Mouse (Mus musculus) hindbrain, postnatal 0 days (tissue): ENCODE measurements around the gene Tas1r2. TPM values are rescaled to one million over a fixed set of nuclear protein-coding genes. Genes with fewer than 3 reads are reported as not detected.

Source experiments
- ATAC-seq: fragments of 200-750 bp; cut with Nextera tagmentation; 2 replicates; pipeline ENCODE4 v1.8.0; 2017; ENCODE audit warnings: mild to moderate bottlenecking, moderate TSS enrichment, moderate library complexity
- DNase-seq: peaks from one replicate; pipeline ENCODE4 v3.0.0-alpha.2; 2015; ENCODE audit warnings: low spot score
- H3K27ac ChIP-seq: fragments of 300-500 bp; sonication (generic); 2 replicates; pipeline ENCODE4 v1.5.1; 2014; ENCODE audit warnings: mild to moderate bottlenecking
- H3K27me3 ChIP-seq: fragments of 300-500 bp; sonication (generic); 2 replicates; pipeline ENCODE4 v1.6.1; 2014; ENCODE audit warnings: low read length, mixed read lengths; ENCODE audit not compliant: insufficient read depth
- H3K36me3 ChIP-seq: fragments of 300-500 bp; sonication (generic); 2 replicates; pipeline ENCODE4 v1.6.1; 2014; ENCODE audit warnings: low read length, mixed read lengths; ENCODE audit not compliant: insufficient read depth
- H3K4me1 ChIP-seq: fragments of 300-500 bp; sonication (generic); 2 replicates; pipeline ENCODE4 v1.6.1; 2014; ENCODE audit warnings: antibody characterized with exemption, low read length, mixed read lengths; ENCODE audit not compliant: insufficient read depth
- H3K4me2 ChIP-seq: fragments of 300-500 bp; sonication (generic); 2 replicates; pipeline ENCODE4 v1.6.1; 2014; ENCODE audit warnings: low read depth, mild to moderate bottlenecking, low read length, moderate library complexity, mixed read lengths
- H3K4me3 ChIP-seq: fragments of 300-500 bp; sonication (generic); 2 replicates; pipeline ENCODE4 v1.5.1; 2014; ENCODE audit warnings: low read length
- H3K9ac ChIP-seq: fragments of 300-500 bp; sonication (generic); replicated peaks from 2 replicates; pipeline ENCODE4 v1.6.1; 2014; ENCODE audit warnings: mild to moderate bottlenecking, low read length, moderate library complexity, mixed read lengths
- H3K9me3 ChIP-seq: fragments of 300-500 bp; sonication (generic); 2 replicates; pipeline ENCODE4 v1.6.1; 2016; ENCODE audit warnings: low read length, mixed read lengths
- CTCF ChIP-seq: IDR thresholded peaks from 2 replicates; pipeline ENCODE4 v1.5.1; 2016; ENCODE audit warnings: antibody characterized with exemption, control low read depth, low read depth
- WGBS: fragments of 180-500 bp; shearing (Covaris S2); extraction: QIAGEN DNeasy Blood & Tissue Kit; methylation state at CpG from one replicate; pipeline ENCODE4 v1.1.7; 2014; 5-methylcytosine and 5-hydroxymethylcytosine counted together
- polyA plus RNA-seq: library from polyadenylated mRNA; unstranded; fragments of >200 nt; fragmentation: Nextera tagmentation; extraction: Ambion mirVana; gene quantifications from 2 replicates; pipeline ENCODE4 v1.2.1, GENCODE M21; 2015
- total RNA-seq: library from RNA; depleted of rRNA; stranded (reverse); fragments of >200 nt; gene quantifications from 2 replicates; pipeline ENCODE4 v1.2.3, GENCODE M21; 2014; rRNA removed

Tas1r2 gene
- total RNA-seq (not detected in 2 replicates), polyA plus RNA-seq (not detected in 2 replicates)

DNA sequence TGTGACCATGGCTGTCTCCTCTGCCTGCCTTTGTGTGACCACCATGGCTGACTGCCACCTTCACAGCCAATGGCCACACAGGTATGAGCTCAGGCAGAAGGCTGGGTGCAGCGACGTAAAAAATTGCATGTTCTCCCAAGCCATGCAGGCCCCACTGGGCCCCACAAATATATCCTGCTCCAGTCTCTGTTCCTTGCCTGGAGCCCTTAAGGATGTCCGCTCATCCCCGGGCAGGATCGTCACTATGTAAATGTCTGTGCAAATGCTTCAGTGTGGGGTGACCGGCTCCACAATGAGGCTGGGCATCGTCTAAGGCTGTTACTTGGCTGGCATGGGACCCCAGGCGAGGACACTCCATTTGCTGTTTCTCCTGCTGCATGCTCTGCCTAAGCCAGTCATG is at the start of gene Tas1r2:
Gene Tas1r2 (plus strand): TSS at position 301 of the 400 bp plus-strand sequence.
- H3K4me2 ChIP-seq = no peak within 1 kb of the TSS
- no peak for DNase-seq
- H3K27ac ChIP-seq = no peak within 1 kb of the TSS
- no peaks in the 10 kb centered on the region for H3K9me3 ChIP-seq
- 73% methylated on average over 8 of the region's 8 CpGs for WGBS
- no peak for TF ChIP-seq CTCF
- no peaks in the 10 kb centered on the region for H3K4me1 ChIP-seq
- peaks cover 4% of the 10 kb centered on the region; the same call in 1 of the 2 replicates for H3K36me3 ChIP-seq
- no peak within 1 kb of the TSS for H3K4me3 ChIP-seq
- H3K9ac ChIP-seq = no peak within 1 kb of the TSS
- H3K27me3 ChIP-seq = no peaks in the 10 kb centered on the region
- no peak for ATAC-seq

DNA sequence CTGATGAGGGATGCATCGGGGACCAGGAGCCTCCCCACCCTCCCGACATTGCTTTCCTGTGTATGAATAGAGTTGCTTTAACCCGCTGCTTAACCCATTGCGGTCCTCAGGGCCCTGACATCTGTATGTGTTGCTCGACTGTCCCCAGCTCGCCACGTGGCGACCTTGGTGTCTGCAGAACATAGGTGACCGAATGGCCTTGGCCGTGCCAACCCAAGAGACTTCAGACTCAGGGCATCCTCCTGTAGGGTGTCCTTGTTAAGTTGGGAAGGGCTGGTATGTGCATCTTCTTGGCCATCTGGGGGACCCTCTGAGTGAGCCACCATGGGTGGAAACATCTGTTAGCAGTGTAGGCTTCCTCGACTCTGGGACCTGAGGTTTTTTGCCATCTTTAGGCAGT is 48.1 kb upstream of the Tas1r2 start:
- no peaks in the 10 kb centered on the region for H3K9me3 ChIP-seq
- DNase-seq = no peak
- H3K4me3 ChIP-seq = no peak overlapping the region
- WGBS = 84% methylated on average over 11 of the region's 11 CpGs
- ATAC-seq = no peak
- TF ChIP-seq CTCF = no peak
- peaks cover 10% of the 10 kb centered on the region; the same call in 1 of the 2 replicates for H3K36me3 ChIP-seq
- no peak overlapping the region for H3K4me2 ChIP-seq
- H3K9ac ChIP-seq = no peak overlapping the region
- H3K27ac ChIP-seq = no peak overlapping the region
- H3K4me1 ChIP-seq = 0 out of 2 replicates have a peak, but pooled peaks cover 6% of the 10 kb centered on the region
- H3K27me3 ChIP-seq = no peaks in the 10 kb centered on the region

- no peaks in the 10 kb centered on the region for H3K9me3 ChIP-seq
- ATAC-seq = no peak
- DNase-seq = no peak
- peaks cover 13% of the 10 kb centered on the region; the same call in 1 of the 2 replicates for H3K36me3 ChIP-seq
- H3K27me3 ChIP-seq = no peaks in the 10 kb centered on the region
- H3K4me3 ChIP-seq = no peak overlapping the region
- H3K9ac ChIP-seq = no peak overlapping the region
- H3K4me2 ChIP-seq = no peak overlapping the region
- peaks cover 11% of the 10 kb centered on the region; the same call in 1 of the 2 replicates for H3K4me1 ChIP-seq
- TF ChIP-seq CTCF = no peak
- no peak overlapping the region for H3K27ac ChIP-seq
- 95% methylated on average over 5 of the region's 5 CpGs for WGBS
Measured at GRCm38 (mm10) chr4:139606732-139607131, 46.6 kb upstream of the Tas1r2 start.

GRCm38 (mm10) chr4:139608975-139609374 is 44.4 kb upstream of the Tas1r2 start:
- WGBS = 74% methylated on average over 4 of the region's 4 CpGs
- peaks cover 24% of the 10 kb centered on the region; the same call in 1 of the 2 replicates for H3K36me3 ChIP-seq
- TF ChIP-seq CTCF = no peak

GRCm38 (mm10) chr4:139610954-139611353 is 42.4 kb upstream of the Tas1r2 start:
- WGBS = 40% methylated on average over 6 of the region's 6 CpGs
- no peak for DNase-seq
- H3K27ac ChIP-seq = no peak overlapping the region; the same call in 1 of the 2 replicates

More at GRCm38 (mm10) chr4:139608975-139609374, 44.4 kb upstream of the Tas1r2 start:
- H3K9ac ChIP-seq = no peak overlapping the region
- no peak for ATAC-seq
- H3K27me3 ChIP-seq = no peaks in the 10 kb centered on the region
- H3K9me3 ChIP-seq = no peaks in the 10 kb centered on the region
- H3K4me2 ChIP-seq = no peak overlapping the region
- no peak overlapping the region for H3K27ac ChIP-seq
- H3K4me3 ChIP-seq = no peak overlapping the region
- H3K4me1 ChIP-seq = peaks cover 5% of the 10 kb centered on the region; the same call in 1 of the 2 replicates
- no peak for DNase-seq

DNA sequence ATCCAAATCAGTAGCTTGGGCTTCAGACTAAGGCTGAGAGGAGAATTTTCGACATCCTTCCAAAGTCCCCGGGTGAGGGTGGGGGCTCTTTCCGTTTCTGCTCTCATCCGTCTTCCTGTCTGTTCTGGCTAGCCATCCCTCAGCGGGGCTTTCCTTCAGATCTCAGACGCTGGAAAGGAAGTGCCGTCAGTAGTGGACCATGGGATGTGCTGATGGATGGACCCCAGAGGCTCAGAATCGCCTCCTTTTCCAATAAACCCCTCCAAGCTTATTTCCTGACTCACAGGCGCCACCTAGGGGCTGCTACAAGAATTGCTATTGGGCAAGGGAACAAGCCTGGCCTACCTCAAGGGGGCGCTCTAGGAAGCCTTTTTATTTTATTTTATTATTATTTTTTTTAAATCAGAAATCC is 41.8 kb upstream of the Tas1r2 start:
- no peaks in the 10 kb centered on the region for H3K9me3 ChIP-seq
- TF ChIP-seq CTCF = peak; percentile 98
- peak; percentile 91 for DNase-seq
- H3K27ac ChIP-seq = no peak overlapping the region
- H3K36me3 ChIP-seq = peaks cover 29% of the 10 kb centered on the region
- H3K4me3 ChIP-seq = no peak overlapping the region
- no peaks in the 10 kb centered on the region for H3K27me3 ChIP-seq
- peak; percentile 82 for ATAC-seq
- under 1% methylated on average over 10 of the region's 10 CpGs for WGBS
- H3K9ac ChIP-seq = no peak overlapping the region
- peak overlapping the region; percentile 46; the same call in 1 of the 2 replicates for H3K4me2 ChIP-seq
- peaks cover 5% of the 10 kb centered on the region; the same call in 1 of the 2 replicates for H3K4me1 ChIP-seq

More at GRCm38 (mm10) chr4:139610954-139611353, 42.4 kb upstream of the Tas1r2 start:
- TF ChIP-seq CTCF = no peak
- no peak overlapping the region for H3K4me3 ChIP-seq
- H3K9me3 ChIP-seq = no peaks in the 10 kb centered on the region
- no peak overlapping the region for H3K9ac ChIP-seq
- peaks cover 5% of the 10 kb centered on the region; the same call in 1 of the 2 replicates for H3K4me1 ChIP-seq
- H3K27me3 ChIP-seq = no peaks in the 10 kb centered on the region
- no peak overlapping the region for H3K4me2 ChIP-seq
- H3K36me3 ChIP-seq = peaks cover 29% of the 10 kb centered on the region
- peak; percentile 28; the same call in 1 of the 2 replicates for ATAC-seq
